Mouse (Mus musculus) small intestine, adult 2 months (tissue): ENCODE results near the gene Wdfy3.

Source experiments
- CTCF ChIP-seq: fragments of 200-500 bp; IDR thresholded peaks from 2 replicates; pipeline ENCODE4 v1.5.1; 2012; ENCODE audit warnings: low read depth, mild to moderate bottlenecking, control low read depth, inconsistent platforms, low read length, moderate library complexity, mixed read lengths; ENCODE audit not compliant: insufficient replicate concordance, insufficient read length; ENCODE audit errors: extremely low read depth
- POLR2A ChIP-seq: fragments of 200-500 bp; IDR thresholded peaks from 2 replicates; pipeline ENCODE4 v1.6.1; 2012; ENCODE audit warnings: low read depth, mild to moderate bottlenecking, control low read depth, inconsistent platforms, low read length, moderate library complexity

GRCm38 (mm10) chr5:101899981-101900380, 169.7 kb downstream of the Wdfy3 start:
- TF ChIP-seq CTCF (no peak), POLR2A (no peak)
